Mouse (Mus musculus) olfactory bulb, adult 2 months (tissue): Measurements from ENCODE around the gene Rere.

Experiments used
- CTCF ChIP-seq: fragments of 200-500 bp; IDR thresholded peaks from 2 replicates; pipeline ENCODE4 v1.5.1; 2012; ENCODE audit warnings: low read depth, mild to moderate bottlenecking, low read length, moderate library complexity; ENCODE audit not compliant: insufficient read depth
- POLR2A ChIP-seq: fragments of 200-500 bp; IDR thresholded peaks from 2 replicates; pipeline ENCODE4 v1.6.1; 2012; ENCODE audit warnings: mild to moderate bottlenecking, low read depth, low read length, moderate library complexity; ENCODE audit not compliant: insufficient read depth

- TF ChIP-seq POLR2A (no peak), CTCF (no peak)
These were observed 42.4 kb upstream of the Rere start for GRCm38 (mm10) chr4:150239087-150239480.
